Mouse (Mus musculus) T-helper 1 cell (primary cell): Measurements from ENCODE around the gene Ralb.

Experiments used
- in situ Hi-C: fragments of 300-600 bp; cut with MboI, MseI; formaldehyde crosslinking; loops from one replicate; pipeline ENCODE4 v1.15.1; 2025; ENCODE audit warnings: high pct_unique_total_duplicates

Gene Ralb

DNA sequence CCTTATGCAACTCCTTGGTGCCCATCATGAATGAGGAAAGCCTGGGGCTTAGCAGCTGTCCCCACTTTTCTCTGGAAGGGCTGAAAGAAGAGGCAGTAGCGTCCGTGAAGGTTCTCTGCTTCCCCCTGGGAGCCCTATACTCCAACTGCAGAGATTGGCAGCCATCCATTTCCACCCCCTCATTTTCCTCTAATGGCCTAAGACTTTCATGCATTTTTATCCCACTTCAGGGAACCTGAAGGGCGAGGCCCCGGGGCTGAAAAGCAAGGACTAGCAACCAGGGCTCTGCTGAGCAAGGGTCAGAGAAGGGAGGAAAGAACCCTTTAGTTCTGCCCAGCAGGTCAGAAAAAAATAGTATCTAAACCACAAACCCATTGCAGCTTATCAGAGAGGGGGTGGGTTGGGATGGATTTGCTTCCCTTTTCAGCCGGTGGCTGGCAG lies 20.4 kb upstream of the Ralb start:
- in situ Hi-C loops: no loop called here

DNA sequence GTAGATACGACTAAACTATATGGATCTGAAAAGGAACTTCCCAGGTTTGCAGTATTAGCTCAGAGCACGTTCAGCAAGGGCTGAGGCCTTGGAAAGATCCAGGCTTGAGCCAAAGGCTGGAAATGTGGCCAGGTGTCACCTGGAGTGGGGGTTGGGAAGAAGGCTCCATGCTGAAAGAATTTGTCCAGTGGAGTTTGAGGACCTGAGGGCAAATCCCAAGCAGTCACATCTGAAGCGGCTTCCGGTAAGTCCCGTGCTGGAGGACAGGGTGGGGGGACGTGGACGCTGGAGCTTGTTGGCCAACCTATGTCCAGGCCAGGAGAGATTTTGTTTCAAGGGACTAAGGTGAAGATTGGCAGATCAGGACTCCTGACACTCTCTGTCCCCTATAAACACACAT lies 19.2 kb upstream of the Ralb start:
- in situ Hi-C loops: no loop called here

DNA sequence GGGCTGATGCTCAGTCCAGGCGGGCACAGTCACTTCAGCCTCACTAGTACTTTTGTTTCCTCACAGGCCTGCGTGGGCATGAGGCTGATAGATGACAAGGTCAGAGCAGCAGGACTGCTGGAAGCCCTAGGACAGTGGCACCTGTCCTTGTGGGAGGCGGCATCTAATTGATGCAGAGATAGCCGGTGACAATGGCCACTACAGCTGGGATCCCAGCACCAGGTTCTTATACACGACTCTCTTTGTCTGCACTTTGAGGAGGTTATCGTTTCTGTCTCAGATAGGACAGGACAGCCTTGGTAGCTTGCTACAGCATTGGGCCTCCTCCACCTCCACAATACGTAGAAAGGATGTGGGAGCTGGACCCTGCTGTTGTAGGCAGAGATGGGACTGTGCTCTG lies 18.8 kb upstream of the Ralb start:
- in situ Hi-C loops: no loop called here

DNA sequence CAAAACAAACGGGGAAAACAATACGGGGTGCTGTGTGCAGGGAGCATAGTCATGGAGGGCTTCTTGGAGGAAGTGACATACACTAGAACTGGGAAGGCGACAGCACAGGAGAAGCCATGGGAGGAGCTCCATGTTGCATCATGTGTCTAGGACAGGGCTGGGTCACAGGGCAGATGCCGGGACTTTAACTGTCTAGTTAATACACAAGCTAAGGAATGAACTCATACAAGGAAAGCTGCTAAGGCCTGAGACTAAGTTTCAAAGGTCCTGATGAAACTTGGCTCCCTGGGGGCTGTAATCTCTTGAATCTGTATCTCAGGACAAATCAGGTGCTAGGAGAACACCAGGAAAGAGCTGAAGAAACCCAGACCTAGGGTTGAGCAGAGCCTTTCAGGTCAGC lies 18.1 kb upstream of the Ralb start:
- in situ Hi-C loops: no loop called here

DNA sequence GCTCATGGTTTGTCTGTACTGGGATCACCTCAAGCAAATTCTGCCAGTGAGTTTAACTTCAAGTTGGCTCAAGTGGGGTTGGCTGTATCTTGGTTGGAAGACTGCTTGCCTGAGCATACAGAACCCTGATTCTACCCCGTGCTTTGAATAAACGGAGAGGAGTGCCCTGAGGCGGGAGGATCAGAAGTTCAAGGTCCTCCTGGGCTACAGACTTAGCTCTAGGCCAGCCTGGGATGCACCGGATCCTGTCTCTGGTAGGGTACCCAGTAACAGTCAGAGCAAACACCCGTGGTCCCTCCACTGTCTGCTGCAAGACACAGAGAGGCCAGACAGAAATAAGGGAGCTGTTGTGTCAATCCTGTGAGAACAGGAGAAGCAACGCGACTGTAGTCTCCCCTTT lies 17.1 kb upstream of the Ralb start:
- in situ Hi-C loops: no loop called here

DNA sequence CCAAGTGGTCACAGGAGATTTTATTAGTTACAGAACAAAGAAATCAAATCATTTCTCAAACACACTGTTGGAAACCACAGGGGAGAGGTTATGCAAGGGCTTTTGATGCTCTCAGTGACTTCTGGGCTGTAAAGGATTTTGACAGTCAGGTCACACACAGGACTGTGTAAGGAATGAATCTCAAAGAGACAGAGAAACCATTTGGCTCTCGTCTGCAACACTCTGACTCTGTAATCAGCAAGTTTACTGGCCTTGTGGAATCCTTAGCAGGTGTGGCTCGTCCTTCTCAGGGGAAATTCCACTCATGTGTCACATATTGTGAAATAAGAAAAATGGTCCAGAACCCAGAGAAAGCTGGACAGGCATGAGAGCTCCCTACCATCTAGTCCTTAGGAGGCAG lies 16.4 kb upstream of the Ralb start:
- in situ Hi-C loops: no loop called here

DNA sequence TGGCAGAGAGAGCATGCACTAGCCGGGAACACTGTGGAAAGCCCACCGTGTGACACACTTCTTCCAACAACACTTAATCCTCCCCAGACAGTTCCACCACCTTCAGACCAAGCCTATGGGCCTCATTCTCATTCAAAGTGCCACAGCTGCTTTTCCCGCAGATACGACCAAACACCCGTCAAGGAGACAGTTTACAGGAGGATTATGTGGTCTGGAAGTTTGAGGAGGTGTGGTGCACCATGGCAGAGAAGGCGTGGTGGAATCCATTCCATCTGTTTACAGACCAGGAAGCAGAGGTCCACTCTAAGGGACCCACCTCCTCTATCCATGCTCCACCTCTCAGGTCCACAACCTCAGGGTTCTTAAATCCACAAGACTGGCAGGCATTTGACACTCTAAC lies 14.7 kb upstream of the Ralb start:
- in situ Hi-C loops: no loop called here

DNA sequence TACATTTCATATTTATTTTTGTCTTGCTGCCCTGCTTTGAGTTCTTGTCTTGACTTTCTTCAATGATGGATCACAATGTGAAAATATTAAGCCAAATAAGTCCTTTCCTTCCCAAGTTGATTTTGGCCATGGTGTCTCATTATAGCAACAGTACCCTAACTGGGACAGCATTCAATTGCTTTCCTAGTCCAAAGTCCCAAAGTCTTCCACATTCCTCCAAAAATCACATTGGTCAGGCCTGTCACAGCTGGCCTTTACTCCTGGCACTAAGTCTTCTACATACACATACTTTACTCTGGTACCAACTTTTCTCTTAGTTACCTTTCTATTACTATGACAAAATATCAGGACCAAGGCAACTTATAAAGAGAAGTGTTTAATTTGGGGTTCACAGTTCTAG lies 14.2 kb upstream of the Ralb start:
- in situ Hi-C loops: no loop called here

DNA sequence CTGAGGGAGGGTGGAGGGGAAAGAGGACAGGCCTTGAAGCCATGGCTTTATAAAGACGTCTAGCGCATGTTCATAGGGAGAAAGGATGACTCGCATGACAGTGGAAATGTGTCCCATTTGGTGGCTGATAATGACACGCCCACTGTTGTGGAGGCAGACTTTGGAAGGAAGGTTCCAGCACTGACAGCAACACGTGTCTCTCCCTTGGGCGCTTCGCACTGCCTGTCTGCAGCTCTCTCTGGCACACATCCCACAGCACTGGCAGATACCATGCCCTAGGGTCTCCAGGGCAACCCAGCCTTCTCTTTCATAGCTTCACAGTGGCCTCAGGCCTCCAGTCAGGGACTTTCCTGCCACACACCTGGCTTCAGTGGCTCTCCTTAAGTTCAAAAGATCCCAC lies 13.5 kb upstream of the Ralb start:
- in situ Hi-C loops: no loop called here

DNA sequence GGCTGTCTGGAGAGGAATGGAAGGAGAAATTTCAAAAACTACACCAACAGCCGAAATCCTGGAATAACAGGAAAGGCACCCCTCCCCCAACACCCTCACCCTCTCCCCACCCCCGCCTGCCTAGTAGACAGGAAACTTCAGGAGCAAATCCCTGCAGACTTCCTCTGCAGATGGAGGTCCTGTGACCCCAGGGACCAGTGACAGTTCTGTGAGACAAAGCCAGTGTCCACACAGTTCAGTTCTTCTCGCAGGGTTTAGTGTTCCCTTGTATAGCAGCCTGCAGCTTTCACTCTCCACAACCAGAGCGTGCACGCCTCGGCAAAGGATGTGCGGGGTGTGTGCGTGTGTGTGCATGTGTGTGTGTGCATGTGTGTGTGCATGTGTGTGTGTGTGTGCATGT lies 6.3 kb upstream of the Ralb start:
- in situ Hi-C loops: no loop called here

DNA sequence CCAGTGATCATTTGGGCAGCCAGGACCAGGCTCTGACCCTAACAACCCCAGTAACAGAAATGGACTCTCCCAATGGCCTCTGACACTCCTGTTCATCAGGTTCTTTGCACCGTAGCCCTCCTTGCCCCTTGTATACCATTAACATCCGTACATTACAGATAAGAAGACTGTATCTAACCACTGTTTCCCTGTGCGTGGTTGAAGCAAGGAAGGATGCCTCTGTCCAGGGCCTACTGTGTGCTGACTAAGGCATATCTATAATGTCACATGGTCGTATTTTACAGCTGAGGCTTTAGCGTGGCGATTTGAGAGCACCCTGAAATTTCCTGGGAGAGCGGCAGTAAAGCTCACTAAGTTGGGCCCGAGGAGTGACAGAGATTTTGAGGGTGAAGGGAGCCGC lies 5.8 kb upstream of the Ralb start:
- in situ Hi-C loops: no loop called here

DNA sequence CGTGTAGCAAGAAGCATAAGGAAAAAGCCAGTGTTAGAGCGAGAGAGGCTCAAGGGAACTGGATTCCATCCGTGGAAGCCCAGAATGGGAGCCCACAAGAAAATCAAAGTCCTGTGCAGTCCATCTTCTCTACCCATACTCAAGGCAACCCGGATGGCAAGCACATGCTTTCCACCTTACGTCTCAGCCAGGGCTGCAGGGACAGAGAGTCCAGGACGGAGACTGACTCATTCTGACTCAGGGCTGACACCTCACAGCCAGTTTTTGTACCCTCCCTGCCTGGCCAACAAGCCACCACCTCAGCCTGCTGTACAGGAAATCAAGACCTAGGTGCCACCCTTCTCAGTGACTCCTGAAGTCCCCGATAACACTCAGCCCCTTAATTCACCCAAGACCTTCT lies 4.9 kb upstream of the Ralb start:
- in situ Hi-C loops: no loop called here

DNA sequence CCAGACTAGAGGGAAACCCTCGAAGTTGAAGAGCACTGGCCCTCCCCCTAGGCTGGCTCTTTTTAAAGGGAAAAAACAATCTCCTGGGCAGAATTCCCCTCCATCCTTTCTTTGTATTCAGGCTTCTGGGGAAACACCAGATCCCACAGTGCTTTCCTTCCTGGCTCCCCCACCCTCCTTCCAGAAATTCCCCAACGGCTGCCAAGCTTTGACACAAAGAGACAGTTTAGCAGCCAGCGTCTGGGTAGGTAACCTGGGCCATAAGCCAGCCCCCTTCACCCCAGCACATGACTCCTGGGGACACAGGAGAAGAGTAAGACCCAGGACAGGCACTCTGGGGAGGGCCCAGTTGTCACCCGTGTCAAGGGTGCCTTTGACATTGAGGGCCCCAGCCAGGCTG lies 4.0 kb upstream of the Ralb start:
- in situ Hi-C loops: no loop called here

DNA sequence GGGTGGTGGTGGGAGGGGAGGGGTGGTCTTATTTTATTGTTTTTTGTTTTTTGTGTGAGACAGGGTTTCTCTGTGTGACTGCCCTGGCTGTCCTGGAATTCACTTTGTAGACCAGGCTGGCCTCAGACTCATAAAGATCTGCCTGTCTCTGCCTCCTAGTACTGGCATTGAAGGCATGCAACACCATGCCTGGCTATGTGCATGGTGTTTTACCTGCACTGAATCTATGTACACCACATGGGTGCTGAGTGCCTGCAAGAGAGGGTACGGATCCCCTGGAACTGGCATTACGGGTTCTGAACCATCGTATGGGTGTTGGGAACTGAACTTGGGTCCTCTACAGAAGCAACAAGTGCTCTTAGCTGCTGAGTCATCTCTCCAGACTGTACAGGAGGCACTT lies 1.4 kb upstream of the Ralb start:
- in situ Hi-C loops: no loop called here

DNA sequence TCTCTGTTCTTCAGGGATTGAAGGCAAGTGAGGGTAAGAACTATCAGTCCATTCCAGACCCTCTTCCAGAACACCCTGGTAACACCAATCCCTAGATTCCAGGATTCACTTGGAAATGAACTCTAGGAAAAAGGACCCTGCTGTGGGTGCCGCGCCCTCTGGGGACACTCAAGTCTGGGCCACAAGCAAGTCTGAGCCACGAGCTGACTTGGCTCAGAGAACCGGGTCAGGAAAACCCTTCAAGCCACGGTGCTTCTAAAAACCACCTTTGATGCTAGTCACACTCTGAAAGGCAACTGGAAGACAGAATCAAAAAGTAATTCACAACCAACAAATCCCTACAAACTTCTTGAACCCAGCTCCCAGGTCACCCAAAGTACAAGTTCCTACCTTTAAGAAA lies 786 bp downstream of the Ralb start:
- in situ Hi-C loops: no loop called here

DNA sequence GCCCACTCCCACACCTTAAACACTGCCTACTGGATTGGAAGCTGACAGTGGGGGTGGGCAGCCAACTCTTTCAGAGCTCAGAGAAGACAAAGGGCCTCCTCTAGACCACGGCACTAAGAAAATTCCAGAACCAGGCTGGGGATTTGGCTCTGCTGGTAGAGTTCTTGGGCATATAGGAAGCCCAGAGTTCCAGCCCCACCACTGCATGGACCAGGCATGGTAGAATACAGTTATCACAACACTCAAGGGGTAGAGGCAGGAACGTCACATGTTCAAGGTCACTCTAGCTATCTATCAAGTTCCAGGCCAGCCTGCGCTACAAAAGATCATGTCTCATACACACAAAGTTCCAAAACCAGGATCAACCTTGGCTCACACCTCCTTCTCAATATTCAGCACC lies 1.4 kb downstream of the Ralb start:
- in situ Hi-C loops: no loop called here

DNA sequence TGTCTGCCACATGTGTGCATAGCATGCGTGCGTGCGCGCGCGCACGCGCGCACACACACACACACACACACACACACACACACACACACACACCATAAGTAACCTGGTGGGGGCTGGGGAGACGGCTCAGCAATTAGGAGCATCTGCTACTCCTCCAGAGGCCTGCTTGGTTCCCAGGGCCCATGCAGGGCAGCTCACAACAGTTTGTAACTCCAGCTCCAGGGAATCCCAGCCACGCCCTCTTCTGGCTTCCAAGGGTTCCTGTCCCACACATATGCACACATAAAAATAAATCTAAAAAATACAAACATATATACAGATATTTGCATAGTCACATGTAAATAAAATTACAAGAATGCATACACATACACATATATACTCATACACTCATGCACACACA lies 1.9 kb downstream of the Ralb start:
- in situ Hi-C loops: no loop called here

DNA sequence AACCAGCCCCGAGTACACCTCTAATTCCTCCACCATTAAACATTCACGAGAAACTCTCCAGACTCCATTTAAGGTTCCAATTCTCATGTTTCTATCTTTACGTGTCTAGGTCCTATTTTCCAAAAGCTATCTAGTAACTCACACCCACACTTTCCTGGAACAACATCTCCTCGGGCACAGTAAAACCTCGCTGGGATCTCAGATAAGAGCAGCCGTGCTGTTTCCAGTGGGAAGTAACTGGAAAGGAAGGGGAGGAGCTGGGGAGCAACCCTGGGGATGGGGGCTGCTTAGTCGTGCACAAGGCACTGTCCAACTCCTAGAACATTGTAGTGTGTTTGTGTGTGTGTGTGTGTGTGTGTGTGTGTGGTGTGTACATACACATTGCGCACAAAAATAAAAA lies 2.7 kb downstream of the Ralb start:
- in situ Hi-C loops: no loop called here

DNA sequence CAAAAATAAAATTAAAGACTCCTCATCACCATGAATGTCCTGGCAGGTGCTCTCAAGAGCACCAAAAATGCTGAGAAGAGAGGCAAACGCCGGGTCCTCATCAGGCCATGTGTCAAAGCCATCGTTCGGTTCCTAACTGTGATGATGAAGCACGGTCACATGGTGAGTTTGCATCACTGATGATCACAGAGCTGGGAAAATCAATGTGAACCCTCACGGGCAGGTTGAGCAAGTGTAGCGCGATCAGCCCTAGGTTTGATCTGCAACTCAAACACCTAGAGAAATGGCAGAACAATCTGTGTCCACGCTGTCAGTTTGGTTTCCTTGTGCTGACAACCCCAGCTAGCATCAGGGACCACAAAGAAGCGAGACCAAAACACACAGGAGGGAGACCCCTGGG lies 5.1 kb downstream of the Ralb start:
- in situ Hi-C loops: no loop called here

DNA sequence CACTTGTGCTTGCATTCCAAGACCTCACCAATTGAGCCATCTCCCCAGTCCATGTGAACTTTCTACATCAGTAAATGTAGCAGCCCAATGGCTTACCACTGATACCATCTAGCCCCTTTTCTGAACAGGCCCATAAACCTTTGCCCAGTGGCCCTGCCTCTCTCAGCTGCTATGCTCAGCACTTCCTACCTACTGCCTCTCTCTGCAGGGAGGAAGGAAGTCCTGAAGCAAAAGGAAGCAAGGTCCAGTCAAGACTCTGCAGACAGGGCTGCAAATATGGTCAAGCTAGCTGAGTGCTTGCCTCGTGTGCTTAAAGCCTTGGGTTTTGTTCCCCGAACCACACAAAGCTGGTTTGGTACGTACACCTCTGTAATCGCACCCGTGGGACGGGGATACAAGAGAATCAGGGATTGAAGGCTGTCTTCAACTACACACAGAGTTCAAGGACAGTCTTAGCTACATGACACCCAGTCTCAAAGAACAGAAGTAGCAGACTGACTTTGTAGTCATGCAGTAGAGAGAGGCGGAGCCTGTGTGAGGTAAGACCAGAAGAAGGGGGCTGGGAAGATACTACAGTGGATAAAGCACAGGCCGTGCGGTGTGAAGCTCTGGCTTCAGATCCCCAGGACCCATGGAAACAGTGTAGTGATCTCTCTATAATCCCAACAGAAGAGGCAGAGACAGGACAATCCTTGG lies 5.9 kb downstream of the Ralb start:
- in situ Hi-C loops: no loop called here

DNA sequence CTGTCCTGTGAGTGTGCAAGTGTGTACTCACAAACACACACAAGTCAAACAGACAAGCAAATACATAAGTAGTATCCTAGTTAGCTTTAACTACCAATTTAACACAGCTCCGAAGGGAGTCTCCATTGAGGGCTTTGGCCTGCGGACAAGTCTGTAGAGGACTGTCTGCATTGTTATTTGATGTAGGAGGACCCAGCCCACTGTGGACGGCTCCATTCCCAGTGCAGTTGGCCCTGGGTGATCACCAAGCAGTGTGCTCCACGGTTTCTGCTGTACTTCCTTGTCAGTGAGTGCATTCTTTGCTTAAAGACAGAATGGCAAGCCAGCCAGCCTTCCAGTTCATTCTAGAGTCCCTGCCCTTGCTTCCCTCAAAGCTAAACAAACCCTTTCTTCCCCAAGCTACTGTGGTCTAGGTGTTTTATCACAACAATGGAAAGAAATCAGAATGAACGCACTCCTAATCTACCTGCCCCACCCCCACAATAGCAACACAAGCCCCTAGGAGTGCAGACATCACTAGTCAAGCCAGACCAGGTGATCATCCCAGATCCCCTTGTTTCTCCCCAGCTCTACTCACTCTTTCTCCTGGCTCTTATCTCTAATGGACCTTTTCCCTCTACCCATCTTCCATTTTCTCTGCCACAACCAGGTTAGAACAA lies 7.1 kb downstream of the Ralb start:
- in situ Hi-C loops: no loop called here

DNA sequence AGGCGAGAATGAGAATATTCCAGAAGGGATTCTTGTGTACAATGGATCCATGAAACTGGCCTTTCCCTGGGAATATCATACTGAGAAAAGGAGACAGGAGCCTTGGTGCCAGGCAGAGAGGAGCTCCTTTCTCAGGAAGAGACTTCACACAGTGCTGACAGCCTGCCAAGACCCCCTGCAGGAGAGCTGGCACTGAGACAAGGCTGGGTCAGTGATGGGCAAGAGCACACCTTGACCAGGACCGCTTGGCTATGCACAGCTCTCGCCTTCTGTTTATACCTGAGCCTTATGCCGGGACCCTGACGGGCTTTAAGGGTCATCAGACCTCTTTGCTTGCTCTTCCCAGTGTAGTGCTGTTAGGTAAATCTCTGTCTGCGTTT lies 9.2 kb downstream of the Ralb start:
- in situ Hi-C loops: no loop called here

DNA sequence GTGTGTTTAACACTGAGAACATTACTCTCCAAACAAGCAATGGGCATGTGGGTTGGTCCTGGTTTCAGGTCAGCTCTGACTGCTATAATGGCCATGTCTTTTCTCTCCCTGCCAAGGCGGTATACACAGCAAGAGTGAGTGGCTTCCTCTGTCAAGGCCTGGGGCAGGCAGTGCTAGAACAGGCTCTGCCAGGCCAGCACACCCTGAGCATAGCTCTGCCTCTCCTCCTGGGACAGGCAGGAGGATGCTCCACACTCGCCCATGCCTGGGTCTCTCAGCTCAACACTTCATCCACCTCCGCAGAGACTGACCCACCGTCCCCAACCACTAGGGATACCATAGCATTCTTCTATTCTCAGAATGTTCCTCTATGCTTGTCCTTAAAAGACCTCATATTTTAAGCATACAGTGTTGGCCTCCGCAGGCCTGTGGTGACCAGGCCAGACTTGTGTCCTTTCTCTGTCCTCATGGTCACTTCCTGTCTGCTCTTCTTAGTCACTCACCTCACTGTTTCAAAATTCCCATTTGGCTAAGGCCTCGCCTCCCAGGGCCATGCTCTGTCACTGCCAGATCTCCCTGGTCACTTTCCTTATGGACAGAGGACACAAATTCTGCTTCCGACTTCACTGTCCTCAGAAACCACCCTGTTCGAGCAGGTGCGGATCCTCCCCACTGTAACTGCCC lies 9.7 kb downstream of the Ralb start:
- in situ Hi-C loops: no loop called here
